Mouse (Mus musculus) v-Abl transformed pro-B cells (cell line): ENCODE data around the gene Foxd3.
"Not testable (repeated sequence)": the region's sequence is repeated elsewhere in the genome, so short reads cannot be mapped to it uniquely, and the experiment has no call there.

Source experiments
- in situ Hi-C, 2 experiments: fragments of 400-800 bp; cut with MboI; formaldehyde crosslinking; loops; one replicate each; pipeline ENCODE4 v1.15.1; 2025; ENCODE audit not compliant: unreplicated experiment in 2 of 2

The Foxd3 gene

GRCm38 (mm10) chr4:99655937-99656604 is at the start of gene Foxd3:
TSS of gene Foxd3 (plus strand) at chr4:99656299.
- in situ Hi-C loops: no loop called here

GRCm38 (mm10) chr4:99612156-99612555 is 43.9 kb upstream of the Foxd3 start:
- in situ Hi-C loops: no loop called here

- in situ Hi-C loops: no loop called here
Measured at GRCm38 (mm10) chr4:99612609-99613350, 43.3 kb upstream of the Foxd3 start.

GRCm38 (mm10) chr4:99626047-99626844 is 29.9 kb upstream of the Foxd3 start:
- in situ Hi-C loops: no loop called here

- in situ Hi-C loops: no loop called here
Measured at GRCm38 (mm10) chr4:99627057-99627456, 29.0 kb upstream of the Foxd3 start.

GRCm38 (mm10) chr4:99636038-99636437 is 20.1 kb upstream of the Foxd3 start:
- in situ Hi-C loops: no loop called here

GRCm38 (mm10) chr4:99636711-99637110 is 19.4 kb upstream of the Foxd3 start:
- in situ Hi-C loops: no loop called here

- in situ Hi-C loops: not testable (repeated sequence)
Measured at GRCm38 (mm10) chr4:99640619-99641018, 15.5 kb upstream of the Foxd3 start.

- in situ Hi-C loops: no loop called here
Measured at GRCm38 (mm10) chr4:99641920-99642319, 14.2 kb upstream of the Foxd3 start.

- in situ Hi-C loops: no loop called here
Measured at GRCm38 (mm10) chr4:99645560-99645959, 10.5 kb upstream of the Foxd3 start.

- in situ Hi-C loops: no loop called here
Measured at GRCm38 (mm10) chr4:99650088-99650944, 5.8 kb upstream of the Foxd3 start.

GRCm38 (mm10) chr4:99650945-99651690 is 5.0 kb upstream of the Foxd3 start:
- in situ Hi-C loops: no loop called here

- in situ Hi-C loops: no loop called here
Measured at GRCm38 (mm10) chr4:99651823-99652450, 4.2 kb upstream of the Foxd3 start.

GRCm38 (mm10) chr4:99652576-99653210 is 3.4 kb upstream of the Foxd3 start:
- in situ Hi-C loops: no loop called here

GRCm38 (mm10) chr4:99653216-99653607 is 2.9 kb upstream of the Foxd3 start:
- in situ Hi-C loops: no loop called here

GRCm38 (mm10) chr4:99653608-99654221 is 2.4 kb upstream of the Foxd3 start:
- in situ Hi-C loops: no loop called here

GRCm38 (mm10) chr4:99654621-99655296 is 1.3 kb upstream of the Foxd3 start:
- in situ Hi-C loops: no loop called here
